Mouse (Mus musculus) stomach, embryonic 16.5 days (tissue): ENCODE results near the gene Gm11146. TPM values are rescaled to one million over a fixed set of nuclear protein-coding genes. Genes with fewer than 3 reads are reported as not detected.
A peak's percentile ranks its signal among the peaks of the same experiment; 100 is the strongest.

Experiments
- ATAC-seq: fragments of 200-750 bp; cut with Nextera tagmentation; 2 replicates; pipeline ENCODE4 v1.8.0; 2017; ENCODE audit warnings: moderate number of reproducible peaks, moderate TSS enrichment; ENCODE audit not compliant: insufficient read depth, low FRiP score
- H3K27ac ChIP-seq: fragments of 300-500 bp; sonication (generic); 2 replicates; pipeline ENCODE4 v1.5.1; 2014; ENCODE audit warnings: low read length
- H3K27me3 ChIP-seq: fragments of 300-500 bp; sonication (generic); 2 replicates; pipeline ENCODE4 v1.6.1; 2014; ENCODE audit warnings: low read length, control low read depth, mixed read lengths; ENCODE audit not compliant: control insufficient read depth, insufficient read depth
- H3K36me3 ChIP-seq: fragments of 300-500 bp; sonication (generic); 2 replicates; pipeline ENCODE4 v1.6.1; 2014; ENCODE audit warnings: low read length; ENCODE audit not compliant: control insufficient read depth, insufficient read depth
- H3K4me1 ChIP-seq: fragments of 300-500 bp; sonication (generic); 2 replicates; pipeline ENCODE4 v1.6.1; 2014; ENCODE audit warnings: low read length, control low read depth, mixed read lengths; ENCODE audit not compliant: control insufficient read depth, insufficient read depth
- H3K4me2 ChIP-seq: fragments of 300-500 bp; sonication (generic); 2 replicates; pipeline ENCODE4 v1.6.1; 2014; ENCODE audit warnings: low read depth, low read length, mixed read lengths
- H3K4me3 ChIP-seq: fragments of 300-500 bp; sonication (generic); replicated peaks from 2 replicates; pipeline ENCODE4 v1.5.1; 2014; ENCODE audit warnings: mild to moderate bottlenecking, low read length
- H3K9ac ChIP-seq: fragments of 300-500 bp; sonication (generic); 2 replicates; pipeline ENCODE4 v1.6.1; 2014; ENCODE audit warnings: low read length
- H3K9me3 ChIP-seq: fragments of 300-500 bp; sonication (generic); replicated peaks from 2 replicates; pipeline ENCODE4 v1.6.1; 2016; ENCODE audit warnings: low read length, control low read depth; ENCODE audit not compliant: control insufficient read depth
- WGBS: fragments of 180-500 bp; shearing (Covaris S2); extraction: QIAGEN DNeasy Blood & Tissue Kit; methylation state at CpG from one replicate; pipeline ENCODE4 v1.1.7; 2014; 5-methylcytosine and 5-hydroxymethylcytosine counted together
- polyA plus RNA-seq: library from polyadenylated mRNA; unstranded; fragments of >200 nt; fragmentation: Nextera tagmentation; extraction: Ambion mirVana; gene quantifications from 2 replicates; pipeline ENCODE4 v1.2.1, GENCODE M21; 2015

The Gm11146 gene
- polyA plus RNA-seq, 1 experiment from 2014 or later, result not detected

GRCm38 (mm10) chr16:77632315-77632881 is 30.5 kb upstream of the Gm11146 start:
- H3K4me1 ChIP-seq, result peaks cover 7% of the 10 kb centered on the region; the same call in 1 of the 2 replicates
- H3K9me3 ChIP-seq, result no peaks in the 10 kb centered on the region
- no peak overlapping the region for H3K4me3 ChIP-seq
- no peak overlapping the region for H3K27ac ChIP-seq
- H3K27me3 ChIP-seq, result no peaks in the 10 kb centered on the region
- H3K36me3 ChIP-seq, result 0 out of 2 replicates have a peak, but pooled peaks cover 4% of the 10 kb centered on the region
- 83% methylated on average over 6 of the region's 6 CpGs for WGBS
- H3K4me2 ChIP-seq, result no peak overlapping the region
- no peak for ATAC-seq
- no peak overlapping the region for H3K9ac ChIP-seq

- ATAC-seq, result no peak
- no peaks in the 10 kb centered on the region for H3K9me3 ChIP-seq
- no peaks in the 10 kb centered on the region for H3K27me3 ChIP-seq
- H3K4me2 ChIP-seq, result no peak overlapping the region
- no peaks in the 10 kb centered on the region for H3K36me3 ChIP-seq
- WGBS, result 71% methylated on average over 5 of the region's 5 CpGs
- H3K27ac ChIP-seq, result no peak overlapping the region
- H3K9ac ChIP-seq, result no peak overlapping the region
- no peak overlapping the region for H3K4me3 ChIP-seq
- no peaks in the 10 kb centered on the region for H3K4me1 ChIP-seq
Measured at GRCm38 (mm10) chr16:77622681-77623080, 20.8 kb upstream of the Gm11146 start.

- Histone ChIP-seq H3K27ac (no peak overlapping the region), H3K9me3 (no peaks in the 10 kb centered on the region), H3K4me2 (no peak overlapping the region), H3K27me3 (no peaks in the 10 kb centered on the region), H3K9ac (no peak overlapping the region), H3K4me1 (no peaks in the 10 kb centered on the region), H3K4me3 (no peak overlapping the region), H3K36me3 (no peaks in the 10 kb centered on the region)
- 64% methylated on average over 2 of the region's 2 CpGs for WGBS
- no peak for ATAC-seq
Measured at GRCm38 (mm10) chr16:77602581-77602980, 687 bp upstream of the Gm11146 start.

GRCm38 (mm10) chr16:77598787-77599186 is 3.1 kb downstream of the Gm11146 start:
- Histone ChIP-seq H3K4me2 (no peak overlapping the region), H3K4me1 (peaks cover 4% of the 10 kb centered on the region; the same call in 1 of the 2 replicates), H3K27me3 (no peaks in the 10 kb centered on the region), H3K27ac (no peak overlapping the region), H3K4me3 (no peak overlapping the region), H3K9me3 (no peaks in the 10 kb centered on the region), H3K9ac (no peak overlapping the region), H3K36me3 (no peaks in the 10 kb centered on the region)
- ATAC-seq, result no peak
- 88% methylated on average over 8 of the region's 8 CpGs for WGBS

DNA sequence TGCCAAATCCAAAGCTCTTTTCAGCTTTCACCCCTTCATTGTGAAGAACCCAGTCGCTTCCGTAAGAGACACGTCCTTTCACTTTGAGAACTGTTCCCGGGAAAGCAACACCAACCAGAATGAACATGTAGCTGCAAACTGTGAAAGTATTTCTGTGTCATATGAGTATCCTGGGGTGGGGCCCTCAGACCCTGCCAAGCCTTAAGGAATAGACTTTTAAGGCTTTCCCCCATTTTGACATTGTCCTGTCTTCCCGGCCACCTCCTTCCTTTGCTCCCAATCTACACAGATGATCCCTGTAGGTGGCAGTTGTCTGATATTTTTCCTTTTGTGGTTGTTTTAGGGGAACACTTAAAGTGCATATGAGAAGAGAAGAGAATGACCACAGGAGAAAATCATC is 5.3 kb downstream of the Gm11146 start:
- Histone ChIP-seq H3K36me3 (no peaks in the 10 kb centered on the region), H3K4me2 (no peak overlapping the region), H3K27ac (no peak overlapping the region), H3K27me3 (no peaks in the 10 kb centered on the region), H3K4me3 (no peak overlapping the region), H3K4me1 (peaks cover 7% of the 10 kb centered on the region; the same call in 1 of the 2 replicates), H3K9ac (no peak overlapping the region), H3K9me3 (no peaks in the 10 kb centered on the region)
- WGBS, result 84% methylated on average over 5 of the region's 5 CpGs
- no peak for ATAC-seq

DNA sequence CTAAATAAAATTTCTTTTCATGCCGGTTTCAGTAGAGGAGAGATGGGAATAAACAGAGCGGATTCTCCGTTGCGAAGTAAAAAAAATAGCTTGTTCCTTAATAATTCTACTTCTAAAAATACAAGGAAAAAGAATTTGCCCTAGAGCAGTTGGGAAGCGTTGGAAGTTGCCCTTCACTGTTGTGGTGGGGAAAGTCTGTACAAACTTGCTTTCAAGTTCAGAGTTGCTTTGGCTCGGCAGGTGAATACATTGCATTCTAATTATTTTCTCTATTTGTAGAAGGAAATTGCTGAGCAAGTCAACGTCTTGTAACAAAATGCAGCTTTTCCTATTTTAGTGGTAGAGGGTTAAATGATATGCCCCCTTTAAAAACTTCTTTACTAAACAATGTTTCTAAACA is 6.2 kb downstream of the Gm11146 start:
- no peak overlapping the region for H3K4me3 ChIP-seq
- H3K9me3 ChIP-seq, result no peaks in the 10 kb centered on the region
- 82% methylated on average over 7 of the region's 7 CpGs for WGBS
- ATAC-seq, result no peak
- peaks cover 7% of the 10 kb centered on the region; the same call in 1 of the 2 replicates for H3K4me1 ChIP-seq
- H3K27me3 ChIP-seq, result no peaks in the 10 kb centered on the region
- no peak overlapping the region for H3K27ac ChIP-seq
- H3K4me2 ChIP-seq, result no peak overlapping the region
- H3K9ac ChIP-seq, result no peak overlapping the region
- no peaks in the 10 kb centered on the region for H3K36me3 ChIP-seq

GRCm38 (mm10) chr16:77594553-77594952 is 7.3 kb downstream of the Gm11146 start:
- no peak for ATAC-seq
- 67% methylated on average over 13 of the region's 13 CpGs for WGBS
- no peaks in the 10 kb centered on the region for H3K9me3 ChIP-seq
- no peaks in the 10 kb centered on the region for H3K27me3 ChIP-seq
- H3K36me3 ChIP-seq, result no peaks in the 10 kb centered on the region
- peaks cover 7% of the 10 kb centered on the region; the same call in 1 of the 2 replicates for H3K4me1 ChIP-seq
- no peak overlapping the region for H3K9ac ChIP-seq
- H3K4me2 ChIP-seq, result 0 out of 2 replicates have a peak overlapping the region, but pooled peaks have one; percentile 1
- peak overlapping the region; percentile 24; the same call in 1 of the 2 replicates for H3K27ac ChIP-seq
- H3K4me3 ChIP-seq, result no peak overlapping the region

DNA sequence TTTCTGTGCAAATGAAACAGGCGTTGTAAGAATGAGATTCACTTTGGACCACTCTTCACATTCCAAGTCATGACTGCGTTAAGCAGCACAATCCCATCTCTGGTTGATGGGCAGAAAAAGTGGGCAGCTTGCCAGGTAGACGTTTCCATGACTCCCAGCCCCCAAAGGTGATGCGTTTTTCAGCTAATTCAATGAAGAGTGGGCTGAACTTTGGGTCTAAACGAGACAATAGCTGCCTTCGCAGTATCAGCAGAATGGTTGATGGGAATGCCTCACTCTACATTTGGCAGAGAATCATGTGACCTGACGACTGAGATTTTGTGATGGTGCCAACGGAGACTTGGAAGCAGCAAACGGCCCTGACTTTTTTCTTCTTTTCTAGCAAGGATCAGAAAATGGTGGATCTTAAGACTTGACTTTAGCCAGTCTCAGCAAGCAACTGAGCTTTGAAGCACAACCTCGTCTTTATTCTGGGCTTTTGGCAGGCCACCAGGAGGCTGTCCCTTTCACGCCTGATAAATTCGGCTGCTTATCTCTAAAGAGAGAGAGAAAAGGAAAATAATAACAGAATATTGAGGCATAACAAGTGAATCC is 8.0 kb downstream of the Gm11146 start:
- Histone ChIP-seq H3K9ac (no peak overlapping the region), H3K27ac (peak overlapping the region; percentile 43), H3K27me3 (no peaks in the 10 kb centered on the region), H3K4me3 (no peak overlapping the region), H3K9me3 (no peaks in the 10 kb centered on the region), H3K4me1 (peaks cover 7% of the 10 kb centered on the region; the same call in 1 of the 2 replicates), H3K36me3 (no peaks in the 10 kb centered on the region), H3K4me2 (peak overlapping the region; percentile 20)
- no peak for ATAC-seq
- WGBS, result 41% methylated on average over 12 of the region's 12 CpGs

- no peak overlapping the region for H3K4me3 ChIP-seq
- H3K4me2 ChIP-seq, result no peak overlapping the region
- 81% methylated on average over 3 of the region's 3 CpGs for WGBS
- ATAC-seq, result no peak
- H3K36me3 ChIP-seq, result no peaks in the 10 kb centered on the region
- no peak overlapping the region for H3K9ac ChIP-seq
- peaks cover 7% of the 10 kb centered on the region; the same call in 1 of the 2 replicates for H3K4me1 ChIP-seq
- no peak overlapping the region for H3K27ac ChIP-seq
- H3K27me3 ChIP-seq, result no peaks in the 10 kb centered on the region
- H3K9me3 ChIP-seq, result no peaks in the 10 kb centered on the region
Measured at GRCm38 (mm10) chr16:77592986-77593385, 8.9 kb downstream of the Gm11146 start.
